Mouse (Mus musculus) v-Abl transformed pro-B cells (cell line): ENCODE measurements at regions not wholly inside any gene's neighbourhood (a gene's known extent, or its start where the extent isn't known, plus 50 kb on each side); places are given as distances from the start of the nearest gene placed in this dataset.
"Not testable (repeated sequence)": the region's sequence is repeated elsewhere in the genome, so short reads cannot be mapped to it uniquely, and the experiment has no call there.

ENCODE experiments used
- in situ Hi-C, 2 experiments: fragments of 400-800 bp; cut with MboI; formaldehyde crosslinking; loops; one replicate each; pipeline ENCODE4 v1.15.1; 2025; ENCODE audit not compliant: unreplicated experiment in 2 of 2

DNA sequence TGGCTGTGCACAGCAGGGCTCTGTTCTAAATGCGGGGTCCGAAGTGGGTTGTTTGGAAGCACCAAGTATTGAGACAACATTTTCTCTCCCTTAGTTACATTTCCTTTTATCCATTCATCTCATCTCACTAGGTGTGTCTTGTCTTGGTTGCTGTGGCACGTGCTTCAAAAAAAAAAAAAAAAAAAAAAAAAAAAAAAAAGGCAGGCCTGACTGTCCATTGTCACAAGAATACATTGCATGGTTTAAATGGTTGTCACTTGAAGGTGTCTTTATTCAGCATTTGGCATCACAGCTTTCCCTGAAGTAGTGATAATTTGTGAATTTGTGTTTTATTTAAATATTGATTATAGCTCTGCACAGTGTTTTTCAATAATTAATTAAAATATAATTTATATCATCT lies 211.9 kb downstream of the Fgf9 start:
- in situ Hi-C loops, result no loop called here

DNA sequence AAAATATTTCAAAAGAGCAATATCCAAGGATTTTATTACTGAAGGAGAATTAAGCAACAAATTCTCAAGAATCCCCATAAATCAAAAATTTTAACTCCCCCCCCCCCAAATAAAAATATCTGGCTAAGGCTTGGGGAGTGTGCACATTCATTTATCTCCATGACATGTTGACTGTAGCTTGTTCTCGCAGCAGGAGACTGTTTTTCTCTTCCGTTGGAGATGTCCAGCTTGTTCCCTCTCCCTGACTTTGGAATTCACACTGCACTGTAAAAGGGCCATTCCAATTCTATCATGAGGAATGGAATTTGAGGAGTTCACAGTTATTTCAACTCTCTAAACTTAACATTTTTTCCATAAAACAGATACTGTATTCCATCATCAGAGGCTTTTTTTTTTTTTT lies 204.1 kb downstream of the Fgf9 start:
- in situ Hi-C loops, result not testable (repeated sequence)

DNA sequence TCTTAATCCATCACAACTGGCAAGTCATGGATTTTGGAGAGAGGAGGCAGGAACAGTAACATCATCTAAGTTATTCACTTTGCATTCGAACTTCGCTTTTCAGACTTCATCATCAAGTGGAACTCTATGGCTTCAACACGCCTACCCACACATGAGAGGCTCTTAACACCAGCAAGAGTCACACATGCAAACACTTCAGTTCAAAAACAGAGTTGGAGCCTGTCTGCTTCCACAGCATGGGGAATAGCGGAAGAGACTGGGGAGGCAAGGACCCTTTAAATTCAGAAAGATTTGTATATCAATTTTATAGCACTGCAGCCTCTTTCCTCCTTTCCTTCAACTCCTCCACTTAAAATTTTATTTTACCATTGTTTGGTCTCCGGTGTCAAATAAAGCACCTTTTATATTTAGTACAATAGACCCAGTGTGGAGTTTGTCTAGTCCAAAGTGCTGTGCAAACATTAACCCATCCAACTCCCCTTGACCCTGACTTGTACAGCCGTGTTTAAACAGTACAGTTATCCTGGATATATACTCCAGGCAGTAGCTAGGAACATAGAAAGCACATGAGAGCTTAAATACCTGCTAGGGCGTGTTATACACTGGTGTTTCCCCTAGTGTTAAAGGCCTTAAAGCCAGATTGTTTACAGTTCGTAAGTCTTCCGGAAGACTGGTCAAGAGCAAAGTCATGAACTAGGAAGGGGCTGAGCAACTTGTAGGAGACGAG lies 203.5 kb downstream of the Fgf9 start:
- in situ Hi-C loops, result no loop called here

DNA sequence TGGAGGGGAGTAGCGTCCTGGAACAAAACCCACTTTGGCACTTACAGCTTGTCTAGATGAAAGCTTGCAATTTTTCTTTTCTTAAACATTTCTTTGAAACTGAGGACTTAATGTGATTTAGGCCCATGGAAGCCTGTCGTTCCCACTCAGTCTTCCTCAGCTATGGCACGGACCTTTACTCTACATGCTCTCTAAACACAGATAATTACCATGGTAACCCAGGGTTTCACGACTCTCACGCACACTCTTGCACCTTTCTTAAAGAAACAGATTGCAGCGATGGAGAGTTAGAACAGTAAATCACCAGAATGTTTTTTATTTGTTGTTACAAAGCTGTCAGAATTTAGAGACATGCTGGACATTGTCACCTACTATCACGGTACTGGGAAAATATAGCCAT lies 195.0 kb downstream of the Fgf9 start:
- in situ Hi-C loops, result no loop called here

DNA sequence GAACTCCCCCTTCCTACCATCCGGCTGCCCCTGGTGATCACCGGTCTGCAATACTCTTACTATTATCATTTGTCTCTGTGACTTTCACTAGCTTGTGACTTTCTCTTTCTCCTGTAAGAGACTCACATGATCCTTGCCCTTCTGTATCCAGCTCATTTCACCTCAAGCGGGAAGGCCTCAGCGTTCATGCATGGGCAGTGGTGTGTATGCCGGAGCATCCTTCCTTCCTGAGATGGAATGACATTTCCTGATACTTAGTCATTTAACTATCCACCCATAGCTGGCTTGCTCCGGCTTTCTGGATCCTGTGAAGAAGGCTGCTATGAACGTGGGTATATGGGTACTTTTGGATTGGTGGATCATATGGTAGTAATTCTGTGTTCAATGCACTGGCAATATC lies 194.1 kb downstream of the Fgf9 start:
- in situ Hi-C loops, result no loop called here

DNA sequence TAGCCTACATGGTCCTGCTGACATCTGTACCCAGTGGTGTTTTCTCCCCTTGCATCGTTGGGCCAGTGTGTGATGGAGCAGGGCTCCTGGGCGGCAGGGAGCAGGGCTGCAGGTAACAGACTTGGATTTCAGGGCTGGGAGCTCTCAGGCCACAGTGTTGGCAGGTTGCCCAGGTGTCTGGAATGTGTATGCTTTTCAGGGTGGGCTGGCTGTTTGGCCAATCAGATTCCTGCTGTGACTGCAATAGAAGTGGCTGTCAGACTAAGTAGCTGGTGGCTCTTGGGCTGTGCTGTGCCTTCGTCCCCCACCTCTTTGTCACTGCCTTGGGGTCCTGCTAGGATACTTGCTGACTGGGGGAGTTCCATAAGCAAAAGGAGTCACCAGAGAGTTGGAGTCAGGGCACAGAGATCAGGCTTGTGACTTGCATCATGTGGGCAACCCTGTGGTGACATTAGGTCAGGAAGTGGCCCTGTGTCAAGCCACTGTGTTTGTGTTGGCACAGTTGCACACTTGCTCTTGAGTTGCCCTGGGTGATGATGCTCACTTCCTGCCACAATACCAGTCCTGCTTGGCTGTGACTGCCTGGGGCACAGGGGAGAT lies 183.1 kb downstream of the Fgf9 start:
- in situ Hi-C loops, result no loop called here

DNA sequence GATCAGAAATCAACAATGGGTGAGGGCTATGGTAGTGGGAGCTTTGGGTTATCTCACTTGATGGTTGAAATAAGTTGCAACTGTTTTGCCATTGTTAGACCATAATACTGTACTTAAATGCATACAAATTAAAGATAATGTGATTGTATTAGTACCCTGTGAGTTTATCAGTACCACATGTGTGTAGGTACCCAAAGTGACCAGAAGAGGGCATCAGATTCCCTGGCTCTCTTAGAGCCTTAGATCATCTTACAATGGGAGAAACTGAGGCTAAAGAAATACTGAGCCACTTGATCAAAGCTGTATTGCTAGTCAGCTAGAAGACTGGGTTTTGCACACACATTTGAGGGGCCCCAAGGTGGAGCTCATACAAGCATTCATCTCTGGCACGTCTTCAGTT lies 155.5 kb downstream of the Fgf9 start:
- in situ Hi-C loops, result no loop called here

DNA sequence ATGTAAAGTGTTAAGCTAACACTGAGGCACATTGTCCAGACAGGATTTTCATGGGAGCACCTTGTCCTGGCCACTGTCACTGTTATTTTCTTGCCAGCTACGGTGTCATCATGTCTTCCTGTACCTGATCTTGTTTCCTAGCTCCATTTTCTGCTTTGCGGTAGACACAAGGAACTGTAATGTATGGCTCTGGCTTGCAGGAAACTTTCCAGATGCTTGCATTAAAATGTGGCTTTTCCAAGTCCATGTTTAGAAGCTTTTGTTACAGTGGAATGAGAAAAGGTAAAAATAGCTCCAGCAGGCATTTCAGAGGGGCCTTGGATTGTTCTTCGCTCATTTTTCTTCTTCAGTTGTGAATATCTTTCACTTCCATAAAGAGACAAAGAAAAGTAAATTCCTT lies 154.1 kb downstream of the Fgf9 start:
- in situ Hi-C loops, result no loop called here

DNA sequence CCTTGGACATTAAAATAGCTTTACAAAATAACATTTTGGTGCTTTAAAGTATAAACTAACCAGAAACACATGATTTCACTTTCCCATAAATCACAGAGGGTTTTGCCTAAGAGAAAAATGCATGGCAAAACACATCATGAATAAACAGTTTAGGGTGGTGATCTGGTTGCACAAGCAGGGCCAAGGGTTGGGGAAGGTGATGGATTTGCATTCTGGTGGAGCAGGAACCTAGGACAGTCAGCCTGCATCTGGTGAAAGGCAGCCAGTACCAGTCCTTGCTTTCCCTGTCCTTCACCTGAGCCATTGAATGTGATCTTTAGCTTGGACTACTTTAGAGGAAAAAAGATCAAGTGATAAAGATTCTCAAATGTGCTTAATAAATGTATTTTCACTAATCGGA lies 138.1 kb downstream of the Fgf9 start:
- in situ Hi-C loops, result no loop called here

DNA sequence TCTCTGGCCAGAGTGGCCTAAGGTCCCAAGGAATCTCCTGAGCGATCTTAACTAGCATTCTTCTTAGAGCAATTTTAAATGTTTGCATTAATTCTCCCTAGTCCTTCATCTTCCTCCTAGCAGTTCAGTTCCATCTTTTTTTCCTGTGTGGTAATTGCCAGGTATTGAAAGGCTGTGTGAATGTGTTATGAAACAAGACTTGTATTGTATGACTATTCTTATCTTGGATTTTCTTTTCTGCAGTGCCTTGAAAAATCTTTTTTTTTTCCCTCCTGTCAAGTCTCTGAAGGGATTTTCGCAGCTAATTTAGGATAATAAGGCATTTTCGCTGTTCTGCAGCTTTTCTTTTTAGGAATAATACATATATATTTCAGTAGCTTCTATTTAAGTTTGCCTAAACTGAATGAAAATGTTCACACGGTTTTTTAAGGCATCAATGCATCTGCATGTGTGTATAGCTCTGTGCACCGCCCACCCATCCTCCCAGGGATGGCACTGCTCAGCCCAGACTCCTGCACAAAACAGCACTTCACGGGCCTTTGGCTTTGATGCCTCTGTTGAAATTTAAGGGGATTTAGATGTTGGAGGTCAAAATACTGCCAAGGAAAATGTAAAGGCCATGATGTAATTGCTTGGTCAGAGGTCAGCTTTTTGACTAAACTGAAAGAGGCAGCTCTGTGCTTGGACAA lies 132.4 kb downstream of the Fgf9 start:
- in situ Hi-C loops, result no loop called here

DNA sequence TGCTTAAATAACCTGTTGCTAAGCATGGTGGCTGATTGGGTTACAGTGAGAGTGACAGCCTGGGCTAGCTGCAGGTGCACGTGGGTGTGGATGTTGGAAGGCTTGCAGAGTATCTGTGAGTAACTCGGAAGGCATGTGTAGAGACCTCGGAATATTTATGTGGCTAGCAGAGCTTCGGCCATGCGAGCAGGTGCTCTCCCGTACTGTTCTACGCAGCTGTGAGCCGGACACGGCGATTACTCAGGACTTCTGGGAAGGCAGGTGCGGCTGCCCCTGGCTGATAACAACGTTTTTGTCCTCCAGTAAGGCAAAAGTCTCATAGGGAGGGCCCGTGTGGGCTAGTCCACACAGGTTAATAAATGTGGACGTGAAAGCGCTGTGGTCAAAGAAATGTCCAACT lies 119.6 kb downstream of the Fgf9 start:
- in situ Hi-C loops, result no loop called here

DNA sequence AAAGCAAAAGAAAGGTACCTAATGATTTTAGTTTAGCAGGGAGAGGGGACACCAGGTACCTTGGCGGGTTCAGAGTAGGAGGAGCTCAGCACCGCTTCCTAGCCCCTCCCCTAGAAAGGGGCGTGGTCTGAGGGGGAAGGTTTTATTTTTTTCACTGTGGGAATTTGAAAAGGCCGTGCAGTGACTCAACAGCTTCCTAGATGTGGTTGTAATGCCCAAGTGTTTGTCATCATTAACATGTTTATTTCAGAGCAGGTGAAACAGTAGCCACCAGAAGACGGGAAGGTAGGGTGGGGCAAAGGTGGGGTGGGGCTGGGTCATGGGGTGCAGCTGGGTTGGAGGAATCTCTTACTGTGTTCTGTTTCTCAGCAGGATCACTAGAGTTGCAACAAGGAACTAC lies 112.5 kb downstream of the Fgf9 start:
- in situ Hi-C loops, result no loop called here

DNA sequence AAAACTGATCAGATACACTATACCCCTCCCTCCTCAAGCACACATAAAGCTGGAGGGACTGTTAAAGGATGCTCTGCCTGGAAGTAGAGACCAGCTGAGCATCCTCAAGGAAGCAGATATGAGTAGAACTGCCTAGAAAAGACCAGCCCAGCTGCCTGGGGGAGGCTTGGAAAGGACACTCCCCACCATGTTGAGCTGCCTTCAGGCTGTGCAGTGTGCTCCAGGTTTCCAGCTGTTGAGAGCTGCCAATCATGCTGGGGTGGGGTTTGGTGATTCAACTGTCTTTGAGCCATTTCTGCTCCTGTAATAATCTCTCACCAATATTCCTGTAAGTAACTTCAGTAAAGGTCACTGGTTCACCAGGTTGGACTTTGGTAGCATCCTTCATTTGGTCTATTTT lies 110.4 kb downstream of the Fgf9 start:
- in situ Hi-C loops, result no loop called here

DNA sequence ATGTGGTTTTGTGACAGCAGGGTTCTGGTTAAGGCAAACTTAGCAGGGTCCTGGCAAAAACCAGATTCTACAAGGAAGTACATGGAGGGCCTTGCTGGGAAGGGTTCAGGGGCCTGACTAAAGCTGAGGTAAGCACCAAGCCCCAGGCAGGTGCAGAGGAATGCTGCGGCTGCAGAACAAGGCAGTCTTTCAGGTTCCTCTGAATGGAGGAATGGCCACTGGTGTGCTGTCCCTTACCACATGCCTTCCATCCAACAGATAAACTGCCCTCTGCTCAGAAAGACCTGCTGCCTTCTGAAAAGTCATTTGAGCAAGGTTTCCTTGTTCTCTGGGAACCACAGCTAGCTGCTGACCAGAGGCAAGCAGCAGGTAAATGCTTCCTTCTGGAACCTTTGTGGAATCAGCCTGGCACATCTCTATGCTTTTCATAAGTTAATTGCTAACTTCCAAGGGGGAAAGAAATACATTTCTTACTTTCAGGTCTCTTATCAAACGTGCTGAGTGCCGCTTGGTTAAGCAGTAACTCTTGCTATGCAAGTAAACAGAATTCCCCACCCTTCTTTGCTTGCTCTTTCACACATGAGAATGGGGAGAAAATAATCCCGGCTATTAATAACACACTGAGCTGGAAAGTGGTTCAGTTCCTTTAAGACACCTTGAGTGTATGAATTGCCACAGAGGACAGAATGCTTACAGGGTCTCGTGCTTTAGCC lies 105.5 kb downstream of the Fgf9 start:
- in situ Hi-C loops, result no loop called here

DNA sequence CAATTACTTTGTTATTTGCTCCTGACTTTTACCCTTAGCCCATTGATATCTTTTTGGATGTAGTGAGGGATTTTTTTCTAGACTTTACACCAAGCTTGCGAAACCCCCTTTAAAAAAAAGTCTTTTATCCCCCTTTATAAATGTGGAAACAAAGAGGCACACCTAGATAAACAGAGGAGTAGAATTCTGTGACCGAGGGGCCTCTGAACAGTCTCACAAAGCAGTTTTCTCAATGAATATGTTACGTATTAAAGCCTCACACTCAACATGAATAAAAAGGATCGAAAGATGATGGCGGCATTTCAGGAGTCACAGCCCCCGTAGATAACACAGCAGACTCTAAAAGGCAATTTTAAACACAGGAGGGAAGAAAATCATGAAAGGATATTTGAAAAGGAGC lies 104.2 kb downstream of the Fgf9 start:
- in situ Hi-C loops, result no loop called here

DNA sequence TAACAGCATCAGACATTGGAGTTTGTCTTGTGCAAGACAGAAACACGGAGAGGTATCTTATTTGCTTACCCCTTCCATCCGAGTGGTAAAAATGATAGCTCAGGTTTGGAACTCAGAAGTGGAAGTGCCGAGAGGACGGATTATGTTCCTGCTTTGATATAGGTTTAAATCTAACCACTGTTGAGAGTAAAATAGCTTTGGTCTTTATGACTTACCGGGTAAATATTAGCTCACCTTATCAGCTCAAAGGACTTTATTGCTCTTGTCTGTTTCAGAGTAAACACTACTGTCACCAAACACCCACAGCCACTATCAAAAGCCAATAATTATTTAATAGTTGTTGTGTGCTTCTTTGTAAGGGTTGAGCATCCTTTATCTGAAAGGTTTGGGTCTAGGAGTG lies 98.6 kb downstream of the Fgf9 start:
- in situ Hi-C loops, result no loop called here
